Mouse (Mus musculus) embryonic facial prominence, embryonic 13.5 days (tissue): ENCODE data around the gene Grm4. TPM values are rescaled to one million over a fixed set of nuclear protein-coding genes. Genes with fewer than 3 reads are reported as not detected.

Experiments
- ATAC-seq: fragments of 200-750 bp; cut with Nextera tagmentation; 2 replicates; pipeline ENCODE4 v1.8.0; 2017; ENCODE audit warnings: low read depth; ENCODE audit not compliant: insufficient number of reproducible peaks, insufficient read depth, low FRiP score, low TSS enrichment
- H3K27ac ChIP-seq: fragments of 300-500 bp; sonication (generic); 2 replicates; pipeline ENCODE4 v1.5.1; 2015; ENCODE audit warnings: moderate library complexity, mild to moderate bottlenecking, inconsistent platforms
- H3K27me3 ChIP-seq: fragments of 300-500 bp; sonication (generic); 2 replicates; pipeline ENCODE4 v1.6.1; 2015; ENCODE audit warnings: mild to moderate bottlenecking, inconsistent platforms
- H3K36me3 ChIP-seq: fragments of 300-500 bp; sonication (generic); 2 replicates; pipeline ENCODE4 v1.6.1; 2015; ENCODE audit warnings: mild to moderate bottlenecking, inconsistent platforms
- H3K4me1 ChIP-seq: fragments of 300-500 bp; sonication (generic); 2 replicates; pipeline ENCODE4 v1.6.1; 2015; ENCODE audit warnings: inconsistent platforms
- H3K4me2 ChIP-seq: fragments of 300-500 bp; sonication (generic); 2 replicates; pipeline ENCODE4 v1.6.1; 2015; ENCODE audit warnings: moderate library complexity, mild to moderate bottlenecking, inconsistent platforms
- H3K4me3 ChIP-seq: fragments of 300-500 bp; sonication (generic); 2 replicates; pipeline ENCODE4 v1.5.1; 2015; ENCODE audit warnings: mild to moderate bottlenecking, inconsistent platforms
- H3K9ac ChIP-seq: fragments of 300-500 bp; sonication (generic); 2 replicates; pipeline ENCODE4 v1.6.1; 2015; ENCODE audit warnings: mild to moderate bottlenecking, inconsistent platforms
- H3K9me3 ChIP-seq: fragments of 300-500 bp; sonication (generic); 2 replicates; pipeline ENCODE4 v1.6.1; 2016; ENCODE audit warnings: inconsistent platforms
- WGBS: fragments of 180-500 bp; shearing (Covaris S2); methylation state at CpG from one replicate; pipeline ENCODE4 v1.1.7; 2015; ENCODE audit warnings: mixed read lengths; 5-methylcytosine and 5-hydroxymethylcytosine counted together
- polyA plus RNA-seq: library from polyadenylated mRNA; unstranded; fragments of >200 nt; fragmentation: Nextera tagmentation; extraction: Ambion mirVana; gene quantifications from 2 replicates; pipeline ENCODE4 v1.2.1, GENCODE M21; 2015

Gene Grm4
- polyA plus RNA-seq, 1 experiment from 2014 or later = 0.38 TPM

GRCm38 (mm10) chr17:27557927-27558661, 36.9 kb upstream of the Grm4 start:
- Histone ChIP-seq H3K4me2 (peak overlapping the region; percentile 78), H3K27me3 (no peaks in the 10 kb centered on the region), H3K27ac (peak overlapping the region; percentile 97), H3K9me3 (no peaks in the 10 kb centered on the region), H3K36me3 (peaks cover 21% of the 10 kb centered on the region), H3K9ac (peak overlapping the region; percentile 94), H3K4me1 (peaks cover 48% of the 10 kb centered on the region), H3K4me3 (peak overlapping the region; percentile 85)
- ATAC-seq = no peak
- WGBS = 1% methylated on average over 14 of the region's 14 CpGs

GRCm38 (mm10) chr17:27557181-27557926, 36.2 kb upstream of the Grm4 start:
- Histone ChIP-seq H3K4me2 (peak overlapping the region; percentile 78), H3K4me3 (peak overlapping the region; percentile 85), H3K9ac (peak overlapping the region; percentile 94), H3K27me3 (no peaks in the 10 kb centered on the region), H3K4me1 (peaks cover 48% of the 10 kb centered on the region), H3K36me3 (peaks cover 21% of the 10 kb centered on the region), H3K9me3 (no peaks in the 10 kb centered on the region), H3K27ac (peak overlapping the region; percentile 97)
- ATAC-seq = no peak
- under 1% methylated on average over 75 of the region's 75 CpGs for WGBS

GRCm38 (mm10) chr17:27556315-27557011, 35.3 kb upstream of the Grm4 start, which contains the start of gene Hmga1:
Gene Hmga1, plus strand, starts transcription at chr17:27556497.
- Histone ChIP-seq H3K27me3 (no peaks in the 10 kb centered on the region), H3K36me3 (peaks cover 14% of the 10 kb centered on the region), H3K4me2 (peak within 1 kb of the TSS; percentile 78), H3K4me1 (peaks cover 42% of the 10 kb centered on the region), H3K9ac (peak within 1 kb of the TSS; percentile 94), H3K4me3 (peak within 1 kb of the TSS; percentile 85), H3K27ac (peak within 1 kb of the TSS; percentile 97), H3K9me3 (no peaks in the 10 kb centered on the region)
- WGBS = under 1% methylated on average over 79 of the region's 79 CpGs
- peak; percentile 64 for ATAC-seq

GRCm38 (mm10) chr17:27555512-27556172, 34.4 kb upstream of the Grm4 start:
- Histone ChIP-seq H3K4me3 (peak overlapping the region; percentile 85), H3K9me3 (no peaks in the 10 kb centered on the region), H3K4me2 (peak overlapping the region; percentile 78), H3K4me1 (peaks cover 40% of the 10 kb centered on the region), H3K27me3 (no peaks in the 10 kb centered on the region), H3K9ac (peak overlapping the region; percentile 94), H3K27ac (peak overlapping the region; percentile 97), H3K36me3 (peaks cover 8% of the 10 kb centered on the region; the same call in 1 of the 2 replicates)
- under 1% methylated on average over 53 of the region's 55 CpGs for WGBS
- peak; percentile 57 for ATAC-seq

GRCm38 (mm10) chr17:27555075-27555511, 33.9 kb upstream of the Grm4 start:
- Histone ChIP-seq H3K9me3 (no peaks in the 10 kb centered on the region), H3K4me1 (peaks cover 40% of the 10 kb centered on the region), H3K36me3 (peaks cover 2% of the 10 kb centered on the region; the same call in 1 of the 2 replicates), H3K4me2 (peak overlapping the region; percentile 78), H3K4me3 (peak overlapping the region; percentile 85), H3K27me3 (no peaks in the 10 kb centered on the region), H3K9ac (peak overlapping the region; percentile 94), H3K27ac (peak overlapping the region; percentile 97)
- WGBS = 2% methylated on average over 32 of the region's 39 CpGs
- peak; percentile 34; the same call in 1 of the 2 replicates for ATAC-seq

- Histone ChIP-seq H3K9ac (peak overlapping the region; percentile 94), H3K4me1 (peaks cover 35% of the 10 kb centered on the region), H3K27ac (peak overlapping the region; percentile 97), H3K4me3 (peak overlapping the region; percentile 85), H3K9me3 (no peaks in the 10 kb centered on the region), H3K27me3 (no peaks in the 10 kb centered on the region), H3K36me3 (no peaks in the 10 kb centered on the region), H3K4me2 (peak overlapping the region; percentile 78)
- 37% methylated on average over 20 of the region's 20 CpGs for WGBS
- no peak for ATAC-seq
Measured at GRCm38 (mm10) chr17:27554062-27554960, 33.1 kb upstream of the Grm4 start.

GRCm38 (mm10) chr17:27552215-27553201, 31.3 kb upstream of the Grm4 start:
- Histone ChIP-seq H3K4me1 (peaks cover 24% of the 10 kb centered on the region), H3K9ac (no peak overlapping the region), H3K9me3 (no peaks in the 10 kb centered on the region), H3K27me3 (no peaks in the 10 kb centered on the region), H3K27ac (no peak overlapping the region), H3K4me2 (no peak overlapping the region), H3K36me3 (no peaks in the 10 kb centered on the region), H3K4me3 (no peak overlapping the region)
- 77% methylated on average over 23 of the region's 23 CpGs for WGBS
- ATAC-seq = no peak

GRCm38 (mm10) chr17:27551393-27551940, 30.3 kb upstream of the Grm4 start:
- ATAC-seq = no peak
- H3K36me3 ChIP-seq = no peaks in the 10 kb centered on the region
- H3K9me3 ChIP-seq = no peaks in the 10 kb centered on the region
- no peak overlapping the region for H3K9ac ChIP-seq
- H3K4me2 ChIP-seq = no peak overlapping the region
- H3K27me3 ChIP-seq = no peaks in the 10 kb centered on the region
- no peak overlapping the region for H3K27ac ChIP-seq
- WGBS = 52% methylated on average over 10 of the region's 10 CpGs
- H3K4me3 ChIP-seq = no peak overlapping the region
- H3K4me1 ChIP-seq = peaks cover 24% of the 10 kb centered on the region

GRCm38 (mm10) chr17:27549234-27549633, 28.0 kb upstream of the Grm4 start:
- no peak for ATAC-seq
- H3K9ac ChIP-seq = no peak overlapping the region
- no peaks in the 10 kb centered on the region for H3K9me3 ChIP-seq
- no peaks in the 10 kb centered on the region for H3K36me3 ChIP-seq
- whole genome bisulfite sequencing = 54% methylated on average over 8 of the region's 8 CpGs
- no peak overlapping the region for H3K4me2 ChIP-seq
- no peaks in the 10 kb centered on the region for H3K27me3 ChIP-seq
- no peak overlapping the region; the same call in 1 of the 2 replicates for H3K27ac ChIP-seq
- peaks cover 17% of the 10 kb centered on the region for H3K4me1 ChIP-seq
- no peak overlapping the region for H3K4me3 ChIP-seq
